Mouse (Mus musculus): Measurements from ENCODE around the gene Cela3a. TPM values are rescaled to one million over a fixed set of nuclear protein-coding genes. Genes with fewer than 3 reads are reported as not detected.

Cela3a gene
- polyA plus RNA-seq, 1 experiment from 2014 or later, result not detected

GRCm38 (mm10) chr4:137376778-137377177 is 32.8 kb downstream of the Cela3a start:
- no peak overlapping the region for H3K4me3 ChIP-seq
- no peak for DNase-seq (ENCODE audit: extremely low spot score, low spot score)
- no peaks in the 10 kb centered on the region for H3K27me3 ChIP-seq (ENCODE audit: poor library complexity, severe bottlenecking)
- 86% methylated on average over 2 of the region's 2 CpGs for WGBS
- peaks cover 35% of the 10 kb centered on the region for H3K4me1 ChIP-seq
- no peaks in the 10 kb centered on the region for H3K36me3 ChIP-seq (replicated peaks)
- H3K9me3 ChIP-seq, result no peaks in the 10 kb centered on the region
- no peak overlapping the region for H3K27ac ChIP-seq

- no peak for DNase-seq (ENCODE audit: extremely low spot score, low spot score)
- no peaks in the 10 kb centered on the region for H3K27me3 ChIP-seq (ENCODE audit: poor library complexity, severe bottlenecking)
- H3K9me3 ChIP-seq, result no peaks in the 10 kb centered on the region
- H3K27ac ChIP-seq, result peak overlapping the region; percentile 58; the same call in 1 of the 2 replicates
- no peak overlapping the region for H3K4me3 ChIP-seq
- 55% methylated on average over 19 of the region's 19 CpGs for WGBS
- H3K4me1 ChIP-seq, result peaks cover 29% of the 10 kb centered on the region
- H3K36me3 ChIP-seq (replicated peaks), result no peaks in the 10 kb centered on the region
Observed at GRCm38 (mm10) chr4:137375314-137376278, 34.0 kb downstream of the Cela3a start.

- no peaks in the 10 kb centered on the region for H3K9me3 ChIP-seq
- no peaks in the 10 kb centered on the region for H3K36me3 ChIP-seq (replicated peaks)
- H3K27me3 ChIP-seq (ENCODE audit: poor library complexity, severe bottlenecking), result no peaks in the 10 kb centered on the region
- WGBS, result 61% methylated on average over 6 of the region's 6 CpGs
- H3K4me3 ChIP-seq, result no peak overlapping the region
- peaks cover 38% of the 10 kb centered on the region for H3K4me1 ChIP-seq
- DNase-seq (ENCODE audit: extremely low spot score, low spot score), result no peak
- H3K27ac ChIP-seq, result peak overlapping the region; percentile 48
Observed at GRCm38 (mm10) chr4:137373711-137374110, 35.9 kb downstream of the Cela3a start.

- H3K4me3 ChIP-seq, result no peak overlapping the region
- H3K27me3 ChIP-seq (ENCODE audit: poor library complexity, severe bottlenecking), result no peaks in the 10 kb centered on the region
- WGBS, result 91% methylated on average over 16 of the region's 16 CpGs
- no peak for DNase-seq (ENCODE audit: extremely low spot score, low spot score)
- no peaks in the 10 kb centered on the region for H3K36me3 ChIP-seq (replicated peaks)
- peaks cover 45% of the 10 kb centered on the region for H3K4me1 ChIP-seq
- no peak overlapping the region for H3K27ac ChIP-seq
- no peaks in the 10 kb centered on the region for H3K9me3 ChIP-seq
Observed at GRCm38 (mm10) chr4:137371596-137372523, 37.7 kb downstream of the Cela3a start.

- DNase-seq (ENCODE audit: extremely low spot score, low spot score), result peak; percentile 46
- WGBS, result 13% methylated on average over 28 of the region's 29 CpGs
- Histone ChIP-seq H3K27ac (peak overlapping the region; percentile 86), H3K4me3 (peak overlapping the region; percentile 51), H3K4me1 (peaks cover 35% of the 10 kb centered on the region), H3K36me3 (replicated peaks) (no peaks in the 10 kb centered on the region), H3K27me3 (ENCODE audit: poor library complexity, severe bottlenecking) (no peaks in the 10 kb centered on the region), H3K9me3 (no peaks in the 10 kb centered on the region)
Observed at GRCm38 (mm10) chr4:137369954-137370750, 39.4 kb downstream of the Cela3a start.

GRCm38 (mm10) chr4:137368198-137368597 is 41.4 kb downstream of the Cela3a start:
- 24% methylated on average over 1 of the region's 1 CpGs for WGBS
- H3K27ac ChIP-seq, result peak overlapping the region; percentile 8
- DNase-seq (ENCODE audit: extremely low spot score, low spot score), result no peak
- H3K36me3 ChIP-seq (replicated peaks), result no peaks in the 10 kb centered on the region
- H3K27me3 ChIP-seq (ENCODE audit: poor library complexity, severe bottlenecking), result no peaks in the 10 kb centered on the region
- no peak overlapping the region for H3K4me3 ChIP-seq
- H3K9me3 ChIP-seq, result no peaks in the 10 kb centered on the region
- peaks cover 24% of the 10 kb centered on the region for H3K4me1 ChIP-seq

GRCm38 (mm10) chr4:137367275-137368088 is 42.1 kb downstream of the Cela3a start:
- no peak for DNase-seq (ENCODE audit: extremely low spot score, low spot score)

GRCm38 (mm10) chr4:137366097-137366496 is 43.5 kb downstream of the Cela3a start:
- Histone ChIP-seq H3K27me3 (ENCODE audit: poor library complexity, severe bottlenecking) (no peaks in the 10 kb centered on the region), H3K27ac (no peak overlapping the region), H3K36me3 (replicated peaks) (no peaks in the 10 kb centered on the region), H3K9me3 (no peaks in the 10 kb centered on the region), H3K4me1 (peaks cover 24% of the 10 kb centered on the region), H3K4me3 (no peak overlapping the region)
- DNase-seq (ENCODE audit: extremely low spot score, low spot score), result no peak
- 93% methylated on average over 4 of the region's 4 CpGs for WGBS

More at GRCm38 (mm10) chr4:137367275-137368088, 42.1 kb downstream of the Cela3a start:
- H3K4me1 ChIP-seq, result peaks cover 24% of the 10 kb centered on the region
- WGBS, result 56% methylated on average over 5 of the region's 5 CpGs
- no peaks in the 10 kb centered on the region for H3K36me3 ChIP-seq (replicated peaks)
- H3K27me3 ChIP-seq (ENCODE audit: poor library complexity, severe bottlenecking), result no peaks in the 10 kb centered on the region
- H3K9me3 ChIP-seq, result no peaks in the 10 kb centered on the region
- H3K4me3 ChIP-seq, result no peak overlapping the region
- peak overlapping the region; percentile 8; the same call in 1 of the 2 replicates for H3K27ac ChIP-seq

GRCm38 (mm10) chr4:137365356-137366062 is 44.1 kb downstream of the Cela3a start:
- 89% methylated on average over 19 of the region's 19 CpGs for WGBS
- DNase-seq (ENCODE audit: extremely low spot score, low spot score), result no peak
- Histone ChIP-seq H3K27ac (no peak overlapping the region), H3K4me3 (no peak overlapping the region), H3K36me3 (replicated peaks) (no peaks in the 10 kb centered on the region), H3K4me1 (peaks cover 22% of the 10 kb centered on the region), H3K9me3 (no peaks in the 10 kb centered on the region), H3K27me3 (ENCODE audit: poor library complexity, severe bottlenecking) (no peaks in the 10 kb centered on the region)

GRCm38 (mm10) chr4:137364826-137365225 is 44.8 kb downstream of the Cela3a start:
- no peaks in the 10 kb centered on the region for H3K9me3 ChIP-seq
- H3K36me3 ChIP-seq (replicated peaks), result no peaks in the 10 kb centered on the region
- H3K27me3 ChIP-seq (ENCODE audit: poor library complexity, severe bottlenecking), result no peaks in the 10 kb centered on the region
- H3K4me1 ChIP-seq, result peaks cover 15% of the 10 kb centered on the region
- DNase-seq (ENCODE audit: extremely low spot score, low spot score), result no peak
- H3K27ac ChIP-seq, result no peak overlapping the region
- WGBS, result 88% methylated on average over 6 of the region's 6 CpGs
- no peak overlapping the region for H3K4me3 ChIP-seq

GRCm38 (mm10) chr4:137360996-137361395 is 48.6 kb downstream of the Cela3a start:
- H3K9me3 ChIP-seq, result no peaks in the 10 kb centered on the region
- no peaks in the 10 kb centered on the region for H3K27me3 ChIP-seq (ENCODE audit: poor library complexity, severe bottlenecking)
- H3K4me3 ChIP-seq, result no peak overlapping the region
- no peak for DNase-seq (ENCODE audit: extremely low spot score, low spot score)
- peaks cover 9% of the 10 kb centered on the region for H3K4me1 ChIP-seq
- no peak overlapping the region for H3K27ac ChIP-seq
- WGBS, result 72% methylated on average over 3 of the region's 3 CpGs
- no peaks in the 10 kb centered on the region for H3K36me3 ChIP-seq (replicated peaks)

Measured in forebrain, embryonic 10.5 days (tissue).